Mouse (Mus musculus): ENCODE results near the gene Dsn1.

The Dsn1 gene

GRCm38 (mm10) chr2:157006511-157007233, at the start of gene Dsn1:
TSS of gene Dsn1 (minus strand) at chr2:157007154.
- DNase-seq = peak; percentile 89 to 97

GRCm38 (mm10) chr2:157055721-157056120, 48.8 kb upstream of the Dsn1 start:
- DNase-seq = no peak

- DNase-seq = peak in 1 of 2 experiments; percentile 37
These were observed 47.9 kb upstream of the Dsn1 start for GRCm38 (mm10) chr2:157054816-157055215.

GRCm38 (mm10) chr2:157054297-157054696, 47.3 kb upstream of the Dsn1 start:
- DNase-seq = peak in 1 of 2 experiments; percentile 42

- no peak for DNase-seq
These were observed 46.8 kb upstream of the Dsn1 start for GRCm38 (mm10) chr2:157053787-157054186.

- DNase-seq = no peak
These were observed 46.2 kb upstream of the Dsn1 start for GRCm38 (mm10) chr2:157053124-157053523.

- no peak for DNase-seq
These were observed 45.5 kb upstream of the Dsn1 start for GRCm38 (mm10) chr2:157052448-157052847.

GRCm38 (mm10) chr2:157049831-157050243, 42.9 kb upstream of the Dsn1 start:
- DNase-seq = no peak

- no peak for DNase-seq
These were observed 41.6 kb upstream of the Dsn1 start for GRCm38 (mm10) chr2:157048395-157049181.

GRCm38 (mm10) chr2:157046956-157047355, 40.0 kb upstream of the Dsn1 start:
- DNase-seq = no peak

GRCm38 (mm10) chr2:157045932-157046331, 39.0 kb upstream of the Dsn1 start:
- no peak for DNase-seq

- DNase-seq = peak in 1 of 2 experiments; percentile 28
These were observed 37.0 kb upstream of the Dsn1 start for GRCm38 (mm10) chr2:157043987-157044386.

GRCm38 (mm10) chr2:157043556-157043955, 36.6 kb upstream of the Dsn1 start:
- no peak for DNase-seq

- DNase-seq = no peak
These were observed 34.5 kb upstream of the Dsn1 start for GRCm38 (mm10) chr2:157041421-157041820.

GRCm38 (mm10) chr2:157040649-157041046, 33.7 kb upstream of the Dsn1 start:
- DNase-seq = no peak

GRCm38 (mm10) chr2:157039900-157040648, 33.1 kb upstream of the Dsn1 start:
- peak in 1 of 2 experiments; percentile 34 for DNase-seq

- DNase-seq = no peak
These were observed 30.3 kb upstream of the Dsn1 start for GRCm38 (mm10) chr2:157037303-157037702.

GRCm38 (mm10) chr2:157036400-157036799, 29.4 kb upstream of the Dsn1 start:
- DNase-seq = peak in 1 of 2 experiments; percentile 20

GRCm38 (mm10) chr2:157035371-157035770, 28.4 kb upstream of the Dsn1 start:
- no peak for DNase-seq

- DNase-seq = peak; percentile 83 to 97
These were observed 23.9 kb upstream of the Dsn1 start for GRCm38 (mm10) chr2:157030804-157031203.

GRCm38 (mm10) chr2:157028261-157028660, 21.3 kb upstream of the Dsn1 start:
- DNase-seq = no peak

- DNase-seq = no peak
These were observed 20.4 kb upstream of the Dsn1 start for GRCm38 (mm10) chr2:157027106-157028008.
